Mouse (Mus musculus) CD8-positive naive resting alpha-beta T cell, adult 2 months (primary cell): ENCODE results near the gene Sapcd1.
"Not testable (repeated sequence)": the region's sequence is repeated elsewhere in the genome, so short reads cannot be mapped to it uniquely, and the experiment has no call there.

Source experiments
- DNase-seq, 2 experiments: peaks; one replicate each; pipeline ENCODE4 v3.0.0; 2022; ENCODE audit warnings: low read depth in 2 of 2, low spot score in 2 of 2

The Sapcd1 gene

DNA sequence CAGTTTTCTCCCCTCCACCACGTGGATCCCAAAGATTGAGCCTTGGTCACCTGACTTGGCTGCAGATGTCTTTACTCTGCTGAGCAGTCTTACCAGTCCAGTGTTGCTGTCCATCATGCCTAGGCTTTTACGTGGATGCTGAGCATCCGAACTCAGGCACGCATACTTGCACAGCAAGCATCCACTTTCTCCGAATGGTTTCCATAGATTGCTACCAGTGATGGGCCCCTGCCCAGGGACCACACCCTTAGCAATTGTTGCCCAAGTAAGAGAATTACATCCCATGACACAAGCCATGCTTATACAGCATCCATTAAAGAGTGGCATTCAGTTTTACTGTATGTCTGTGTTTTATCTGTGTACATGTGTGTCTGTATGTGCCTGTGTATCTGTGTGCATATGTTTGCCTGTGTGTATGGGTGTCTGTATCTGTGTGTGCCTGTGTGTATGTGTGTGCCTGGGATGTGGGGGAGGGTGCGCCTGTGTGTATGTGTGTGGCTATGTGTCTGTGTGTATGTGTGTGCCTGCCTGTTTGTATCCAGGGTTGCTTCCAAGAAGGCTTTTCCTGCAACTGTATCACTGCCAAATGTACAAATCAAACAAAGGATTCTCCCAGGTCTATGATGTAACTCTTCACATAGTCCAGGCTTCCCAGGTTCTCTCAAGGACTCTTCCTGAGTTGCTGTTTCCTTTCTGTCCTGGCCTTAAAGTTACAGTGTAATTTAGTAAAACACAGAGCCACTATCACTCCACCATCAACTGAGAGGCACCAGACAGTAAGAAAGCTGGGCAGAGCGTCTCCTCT lies 28.1 kb upstream of the Sapcd1 start:
- DNase-seq, result no peak

DNA sequence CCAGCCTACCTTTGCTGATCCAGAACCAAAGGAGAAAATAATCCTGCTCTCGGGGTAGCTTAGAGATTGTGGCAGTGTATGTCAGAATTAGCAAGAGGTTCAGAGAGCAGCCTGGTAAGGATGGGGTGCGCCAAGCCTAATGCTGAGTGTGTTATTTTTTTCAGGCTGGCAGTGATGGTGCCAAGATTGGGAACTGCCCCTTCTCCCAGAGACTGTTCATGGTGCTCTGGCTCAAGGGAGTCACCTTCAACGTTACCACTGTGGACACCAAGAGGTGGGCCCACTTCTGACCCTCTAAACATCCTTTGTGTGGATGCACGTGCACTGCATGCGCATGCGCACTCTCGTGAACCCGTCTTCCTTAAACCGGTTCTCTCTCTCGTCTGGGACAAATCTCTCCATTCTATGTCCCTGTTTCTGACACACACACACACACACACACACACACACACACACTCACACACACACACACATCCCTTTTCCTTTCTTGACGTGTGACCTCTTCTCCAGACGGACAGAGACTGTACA lies 24.5 kb upstream of the Sapcd1 start:
- DNase-seq, result no peak

- peak; percentile 58 to 69 for DNase-seq
These were observed 23.6 kb upstream of the Sapcd1 start for GRCm38 (mm10) chr17:35051156-35052086.

GRCm38 (mm10) chr17:35050126-35050750 lies 22.4 kb upstream of the Sapcd1 start:
- DNase-seq, result peak; percentile 34 to 58

DNA sequence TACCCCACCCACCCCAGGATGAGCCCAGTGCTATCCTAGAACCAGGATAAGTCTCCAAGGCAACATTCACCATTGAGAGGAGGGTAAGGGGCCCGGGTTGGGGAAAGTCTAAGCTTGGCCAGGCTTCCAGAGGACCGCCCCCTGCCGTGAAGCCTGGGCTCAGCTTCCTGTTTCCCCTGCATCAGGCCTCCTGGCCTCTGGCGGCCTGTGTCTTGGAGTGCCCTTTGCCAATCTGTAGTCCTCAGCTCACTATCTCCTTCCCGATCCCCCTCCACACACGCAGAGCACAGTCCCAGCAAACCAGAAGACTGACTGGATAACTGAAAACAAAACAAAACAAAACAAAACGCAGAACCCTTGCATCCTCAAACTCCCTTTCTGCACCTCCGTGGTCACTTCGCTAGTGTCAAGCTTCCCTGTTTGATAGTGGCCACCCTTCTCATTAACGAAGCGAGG lies 21.8 kb upstream of the Sapcd1 start, which contains the start of gene Clic1:
Gene Clic1 (plus strand): TSS at position 406 of the 456 bp plus-strand sequence.
- DNase-seq, result no peak

DNA sequence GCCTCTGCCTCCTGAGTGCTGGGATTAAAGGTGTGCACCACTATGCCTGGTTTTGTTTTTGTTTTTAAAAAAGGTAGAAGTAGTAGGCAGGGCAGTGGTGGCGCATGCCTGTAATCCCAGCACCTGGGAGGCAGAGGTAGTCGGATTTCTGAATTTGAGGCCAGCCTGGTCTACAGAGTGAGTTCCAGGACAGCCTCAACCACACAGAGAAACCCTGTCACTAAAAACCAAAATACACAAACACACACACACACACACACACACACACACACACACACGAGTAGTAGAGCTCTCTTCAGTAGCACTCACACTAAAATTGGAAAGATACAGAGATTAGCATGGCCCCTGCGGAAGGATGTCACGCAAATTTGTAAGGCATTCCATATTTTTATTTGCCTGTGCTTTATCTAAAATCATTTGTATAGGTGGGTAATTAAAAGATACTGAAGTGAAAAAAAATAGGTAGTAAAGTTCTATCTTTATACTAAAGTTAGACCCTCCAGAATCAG lies 21.2 kb upstream of the Sapcd1 start:
- DNase-seq, result no peak

GRCm38 (mm10) chr17:35048149-35048931 lies 20.5 kb upstream of the Sapcd1 start:
- no peak for DNase-seq

- DNase-seq, result no peak
These were observed 19.9 kb upstream of the Sapcd1 start for GRCm38 (mm10) chr17:35047688-35048087.

GRCm38 (mm10) chr17:35046681-35047455 lies 19.1 kb upstream of the Sapcd1 start, which contains the start of gene Msh5:
TSS of gene Msh5 (minus strand) at chr17:35046745.
- peak; percentile 86 to 94 for DNase-seq

DNA sequence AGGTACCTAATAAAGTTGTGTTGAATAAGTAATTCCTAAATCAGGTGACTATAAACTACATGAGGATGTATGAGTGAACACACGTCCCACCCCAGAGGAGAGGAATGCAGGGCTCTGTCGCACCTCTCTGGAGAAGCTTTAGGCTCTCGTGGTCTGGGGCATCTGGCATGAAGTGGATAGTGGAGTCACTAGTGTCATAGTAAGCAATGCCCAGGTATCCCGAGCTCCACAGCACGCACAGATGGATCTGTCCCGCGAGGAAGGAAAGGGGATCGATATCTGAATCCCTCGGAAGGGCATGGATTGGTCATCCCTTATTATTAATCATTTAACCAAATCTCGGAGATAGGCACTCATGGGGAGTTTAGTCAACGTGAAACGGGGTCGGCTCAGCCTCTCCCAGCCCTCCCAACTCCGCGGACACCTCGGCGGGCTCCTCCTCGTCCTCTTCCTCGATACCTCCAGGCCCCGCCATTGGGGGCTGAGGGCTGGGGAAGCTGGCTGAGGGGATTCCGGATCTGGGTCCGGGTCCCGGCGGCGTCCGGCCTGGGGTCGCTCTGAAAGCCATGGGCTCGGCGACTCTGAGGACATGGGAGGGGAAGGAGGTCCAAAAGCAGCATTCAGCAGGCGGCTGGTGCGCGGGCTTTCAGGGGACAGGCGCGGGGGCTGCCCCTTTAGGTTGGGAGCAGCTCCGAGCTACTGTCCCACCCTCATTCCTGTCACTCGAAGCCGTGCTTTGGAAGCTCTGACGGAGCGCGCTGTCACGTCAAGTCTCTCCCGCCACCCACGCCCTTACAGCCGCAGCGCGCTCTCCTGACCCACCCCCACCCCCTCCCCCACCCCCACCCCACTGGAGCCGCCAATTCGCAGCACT lies 18.2 kb upstream of the Sapcd1 start:
- DNase-seq, result peak in 1 of 2 experiments; percentile 25

- DNase-seq, result no peak
These were observed 17.3 kb upstream of the Sapcd1 start for GRCm38 (mm10) chr17:35044904-35045806.

DNA sequence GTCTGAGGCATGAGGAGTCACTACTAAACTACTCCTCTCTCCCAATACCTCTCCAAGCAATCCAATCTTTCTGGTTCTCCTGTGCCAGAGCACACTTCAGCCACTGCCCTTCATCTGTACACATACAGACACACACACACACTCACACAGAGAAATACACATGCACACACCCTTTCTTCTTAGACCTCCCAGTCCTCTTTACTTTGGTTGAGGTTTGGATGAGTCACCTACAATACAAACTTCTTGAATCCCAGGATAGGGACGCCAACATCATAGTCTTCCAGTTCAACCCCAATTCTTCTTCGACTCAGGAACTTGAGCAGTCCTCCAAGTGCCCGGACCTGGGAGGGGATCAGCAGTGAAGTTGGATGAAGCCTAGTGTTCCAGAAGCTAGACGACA lies 16.0 kb upstream of the Sapcd1 start:
- no peak for DNase-seq

GRCm38 (mm10) chr17:35039121-35039873 lies 11.5 kb upstream of the Sapcd1 start:
- no peak for DNase-seq

- DNase-seq, result no peak
These were observed 7.1 kb upstream of the Sapcd1 start for GRCm38 (mm10) chr17:35034896-35035295.

GRCm38 (mm10) chr17:35033703-35034102 lies 5.9 kb upstream of the Sapcd1 start:
- not testable (repeated sequence) for DNase-seq

DNA sequence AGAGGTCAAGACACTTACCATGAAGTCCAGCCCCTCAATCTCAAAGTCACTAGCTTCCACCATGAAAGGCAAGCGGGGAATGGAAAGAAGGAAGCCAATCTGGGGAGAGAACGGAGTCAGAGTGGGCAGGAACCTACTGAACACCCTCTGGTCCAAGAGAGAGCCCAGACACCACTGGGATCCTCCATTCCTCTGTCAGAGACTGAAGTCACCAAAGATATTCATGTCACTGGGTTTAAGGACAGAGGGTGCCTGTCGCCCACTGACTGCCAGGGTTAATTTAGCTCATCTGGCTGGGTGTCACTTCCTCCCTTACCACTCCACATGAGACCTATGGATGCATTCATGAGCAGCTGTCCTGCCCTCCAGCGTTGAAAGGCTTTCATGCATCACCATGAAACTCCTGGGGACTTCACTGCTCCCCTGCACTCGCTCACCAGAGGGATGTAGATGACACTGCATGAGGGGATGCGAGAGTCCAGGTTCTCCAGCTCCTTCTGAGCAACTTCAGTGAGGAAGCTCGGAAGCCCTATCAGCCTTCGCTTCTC lies 4.6 kb upstream of the Sapcd1 start:
- DNase-seq, result no peak
